Mouse (Mus musculus) lung, postnatal 0 days (tissue): ENCODE data around the gene Glyctk.

Experiments
- CTCF ChIP-seq: IDR thresholded peaks from 2 replicates; pipeline ENCODE4 v1.5.1; 2016; ENCODE audit warnings: antibody characterized with exemption, mild to moderate bottlenecking
- EP300 ChIP-seq: IDR thresholded peaks from 2 replicates; pipeline ENCODE4 v1.6.1; 2016; ENCODE audit warnings: antibody characterized with exemption, mild to moderate bottlenecking, control low read depth

GRCm38 (mm10) chr9:106156921-106157622, 866 bp downstream of the Glyctk start:
- TF ChIP-seq EP300 (no peak), CTCF (no peak; the same call in 1 of the 2 replicates)
